Mouse (Mus musculus) hindbrain, postnatal 0 days (tissue): ENCODE measurements around the gene Pglyrp1. TPM values are rescaled to one million over a fixed set of nuclear protein-coding genes. Genes with fewer than 3 reads are reported as not detected.
A peak's percentile ranks its signal among the peaks of the same experiment; 100 is the strongest.

ENCODE experiments used
- ATAC-seq: fragments of 200-750 bp; cut with Nextera tagmentation; 2 replicates; pipeline ENCODE4 v1.8.0; 2017; ENCODE audit warnings: mild to moderate bottlenecking, moderate TSS enrichment, moderate library complexity
- DNase-seq: peaks from one replicate; pipeline ENCODE4 v3.0.0-alpha.2; 2015; ENCODE audit warnings: low spot score
- H3K27ac ChIP-seq: fragments of 300-500 bp; sonication (generic); 2 replicates; pipeline ENCODE4 v1.5.1; 2014; ENCODE audit warnings: mild to moderate bottlenecking
- H3K27me3 ChIP-seq: fragments of 300-500 bp; sonication (generic); 2 replicates; pipeline ENCODE4 v1.6.1; 2014; ENCODE audit warnings: low read length, mixed read lengths; ENCODE audit not compliant: insufficient read depth
- H3K36me3 ChIP-seq: fragments of 300-500 bp; sonication (generic); 2 replicates; pipeline ENCODE4 v1.6.1; 2014; ENCODE audit warnings: low read length, mixed read lengths; ENCODE audit not compliant: insufficient read depth
- H3K4me1 ChIP-seq: fragments of 300-500 bp; sonication (generic); 2 replicates; pipeline ENCODE4 v1.6.1; 2014; ENCODE audit warnings: antibody characterized with exemption, low read length, mixed read lengths; ENCODE audit not compliant: insufficient read depth
- H3K4me2 ChIP-seq: fragments of 300-500 bp; sonication (generic); 2 replicates; pipeline ENCODE4 v1.6.1; 2014; ENCODE audit warnings: low read depth, mild to moderate bottlenecking, low read length, moderate library complexity, mixed read lengths
- H3K4me3 ChIP-seq: fragments of 300-500 bp; sonication (generic); 2 replicates; pipeline ENCODE4 v1.5.1; 2014; ENCODE audit warnings: low read length
- H3K9ac ChIP-seq: fragments of 300-500 bp; sonication (generic); replicated peaks from 2 replicates; pipeline ENCODE4 v1.6.1; 2014; ENCODE audit warnings: mild to moderate bottlenecking, low read length, moderate library complexity, mixed read lengths
- H3K9me3 ChIP-seq: fragments of 300-500 bp; sonication (generic); 2 replicates; pipeline ENCODE4 v1.6.1; 2016; ENCODE audit warnings: low read length, mixed read lengths
- CTCF ChIP-seq: IDR thresholded peaks from 2 replicates; pipeline ENCODE4 v1.5.1; 2016; ENCODE audit warnings: antibody characterized with exemption, control low read depth, low read depth
- WGBS: fragments of 180-500 bp; shearing (Covaris S2); extraction: QIAGEN DNeasy Blood & Tissue Kit; methylation state at CpG from one replicate; pipeline ENCODE4 v1.1.7; 2014; 5-methylcytosine and 5-hydroxymethylcytosine counted together
- polyA plus RNA-seq: library from polyadenylated mRNA; unstranded; fragments of >200 nt; fragmentation: Nextera tagmentation; extraction: Ambion mirVana; gene quantifications from 2 replicates; pipeline ENCODE4 v1.2.1, GENCODE M21; 2015
- total RNA-seq: library from RNA; depleted of rRNA; stranded (reverse); fragments of >200 nt; gene quantifications from 2 replicates; pipeline ENCODE4 v1.2.3, GENCODE M21; 2014

Gene Pglyrp1
- total and polyA plus RNA-seq, 2 experiments from 2014 or later: 29.7 to 30.0 TPM

- Histone ChIP-seq H3K9me3 (no peaks in the 10 kb centered on the region), H3K4me2 (peak overlapping the region; percentile 89), H3K4me3 (peak overlapping the region; percentile 45), H3K36me3 (no peaks in the 10 kb centered on the region), H3K27ac (no peak overlapping the region), H3K27me3 (no peaks in the 10 kb centered on the region), H3K4me1 (no peaks in the 10 kb centered on the region), H3K9ac (peak overlapping the region; percentile 31; the same call in 1 of the 2 replicates)
- TF ChIP-seq CTCF: no peak
- peak; percentile 68 for ATAC-seq
- DNase-seq: peak; percentile 53
- 30% methylated on average over 14 of the region's 14 CpGs for WGBS
Measured at GRCm38 (mm10) chr7:18872014-18872802, 1.1 kb downstream of the Pglyrp1 start.

- Histone ChIP-seq H3K4me2 (peak overlapping the region; percentile 89), H3K4me3 (peak overlapping the region; percentile 45), H3K9ac (peak overlapping the region; percentile 31; the same call in 1 of the 2 replicates), H3K27me3 (no peaks in the 10 kb centered on the region), H3K4me1 (no peaks in the 10 kb centered on the region), H3K27ac (no peak overlapping the region), H3K36me3 (no peaks in the 10 kb centered on the region), H3K9me3 (no peaks in the 10 kb centered on the region)
- TF ChIP-seq CTCF: no peak
- peak; percentile 33 for DNase-seq
- 2% methylated on average over 7 of the region's 7 CpGs for WGBS
- peak; percentile 48 for ATAC-seq
Measured at GRCm38 (mm10) chr7:18872816-18873215, 1.7 kb downstream of the Pglyrp1 start.

GRCm38 (mm10) chr7:18873253-18873652, 2.1 kb downstream of the Pglyrp1 start:
- no peaks in the 10 kb centered on the region for H3K4me1 ChIP-seq
- H3K4me2 ChIP-seq: peak overlapping the region; percentile 89
- ATAC-seq (peak; percentile 83), DNase-seq (peak; percentile 90)
- H3K36me3 ChIP-seq: no peaks in the 10 kb centered on the region
- H3K9ac ChIP-seq: peak overlapping the region; percentile 31; the same call in 1 of the 2 replicates
- peak; percentile 96 for TF ChIP-seq CTCF
- no peaks in the 10 kb centered on the region for H3K27me3 ChIP-seq
- no peak overlapping the region for H3K27ac ChIP-seq
- peak overlapping the region; percentile 45 for H3K4me3 ChIP-seq
- WGBS: 1% methylated on average over 10 of the region's 10 CpGs
- no peaks in the 10 kb centered on the region for H3K9me3 ChIP-seq

GRCm38 (mm10) chr7:18875372-18875771, 4.2 kb downstream of the Pglyrp1 start:
- Histone ChIP-seq H3K27ac (no peak overlapping the region), H3K36me3 (no peaks in the 10 kb centered on the region), H3K9ac (no peak overlapping the region), H3K27me3 (no peaks in the 10 kb centered on the region), H3K4me2 (no peak overlapping the region), H3K4me1 (no peaks in the 10 kb centered on the region), H3K9me3 (no peaks in the 10 kb centered on the region), H3K4me3 (no peak overlapping the region)
- no peak for DNase-seq
- ATAC-seq: no peak
- TF ChIP-seq CTCF: no peak
- 86% methylated on average over 5 of the region's 5 CpGs for WGBS

GRCm38 (mm10) chr7:18878691-18879090, 7.6 kb downstream of the Pglyrp1 start:
- no peak for TF ChIP-seq CTCF
- Histone ChIP-seq H3K9me3 (no peaks in the 10 kb centered on the region), H3K4me3 (no peak overlapping the region), H3K4me2 (no peak overlapping the region), H3K27ac (no peak overlapping the region), H3K4me1 (no peaks in the 10 kb centered on the region), H3K36me3 (no peaks in the 10 kb centered on the region), H3K27me3 (no peaks in the 10 kb centered on the region), H3K9ac (no peak overlapping the region)
- no peak for ATAC-seq
- WGBS: 66% methylated on average over 7 of the region's 7 CpGs
- no peak for DNase-seq

- no peak overlapping the region for H3K4me3 ChIP-seq
- no peaks in the 10 kb centered on the region for H3K27me3 ChIP-seq
- no peak for TF ChIP-seq CTCF
- no peaks in the 10 kb centered on the region for H3K9me3 ChIP-seq
- H3K4me1 ChIP-seq: no peaks in the 10 kb centered on the region
- no peak for DNase-seq
- ATAC-seq: no peak
- WGBS: 57% methylated on average over 9 of the region's 9 CpGs
- no peak overlapping the region for H3K4me2 ChIP-seq
- H3K27ac ChIP-seq: no peak overlapping the region
- H3K9ac ChIP-seq: no peak overlapping the region
- H3K36me3 ChIP-seq: no peaks in the 10 kb centered on the region
Measured at GRCm38 (mm10) chr7:18883991-18884744, 13.0 kb downstream of the Pglyrp1 start.
